Mouse (Mus musculus): ENCODE measurements at regions not wholly inside any gene's neighbourhood (a gene's known extent, or its start where the extent isn't known, plus 50 kb on each side); places are given as distances from the start of the nearest gene placed in this dataset.

DNA sequence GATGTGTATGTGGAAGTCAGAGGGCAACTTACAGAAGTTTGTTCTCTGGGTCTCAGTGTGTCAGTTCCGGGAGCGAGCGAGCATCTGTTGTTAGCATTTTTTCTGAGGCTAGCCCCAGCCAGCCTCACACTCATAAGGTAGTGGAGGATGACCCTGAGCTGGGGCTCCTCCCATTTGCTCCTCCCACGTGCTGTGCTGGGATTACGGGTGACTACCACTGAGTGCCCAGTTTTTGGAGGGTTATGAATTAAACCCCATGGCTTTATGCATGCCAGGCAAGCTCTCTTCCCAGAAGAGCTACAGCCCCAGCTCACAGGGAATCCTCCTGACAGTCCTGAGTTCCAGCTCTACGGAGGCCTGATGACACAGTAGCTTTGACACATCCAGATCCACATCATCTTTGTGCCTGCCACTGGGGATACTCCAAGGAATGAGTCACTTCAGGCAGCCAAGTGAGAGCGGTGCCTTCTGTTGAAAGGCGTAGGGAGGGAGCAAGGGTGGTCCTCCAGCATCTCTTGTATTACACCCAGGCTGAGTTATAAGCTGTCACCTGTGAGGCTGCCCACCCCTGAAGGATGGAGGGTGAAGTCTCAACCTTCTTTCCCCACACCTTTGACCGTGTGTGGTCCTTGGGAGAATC is 97.8 kb upstream of the Parp11 start:
- DNase-seq = no peak

DNA sequence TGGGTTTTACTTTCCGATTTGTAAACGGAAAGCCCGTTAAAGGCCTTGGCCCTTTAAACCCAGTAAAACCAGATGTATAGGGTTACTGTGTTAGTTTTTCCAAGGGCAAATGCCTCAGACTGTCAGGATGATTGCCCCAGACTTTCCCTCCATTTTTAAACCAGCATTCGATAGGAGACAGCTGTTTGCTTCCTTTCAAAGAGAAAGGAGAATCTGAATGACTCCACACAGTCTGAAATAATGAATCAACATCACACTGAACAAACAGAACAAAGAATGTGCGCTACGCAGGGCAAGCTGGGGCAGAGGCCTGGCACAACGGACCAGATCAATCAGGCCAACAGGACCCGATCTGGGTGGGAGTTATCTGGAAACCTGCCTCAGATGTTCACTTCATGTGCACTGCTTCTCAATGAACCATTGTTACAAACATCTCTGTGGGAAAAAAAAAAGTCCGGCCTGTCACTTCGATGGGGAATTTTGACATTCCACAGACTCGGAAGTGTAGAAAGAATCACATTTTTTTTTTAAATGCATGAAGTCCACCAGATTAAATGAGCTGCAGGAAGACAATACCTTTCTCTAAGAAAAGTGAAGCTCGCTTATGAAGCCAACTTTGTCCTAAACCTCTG is 97.0 kb upstream of the Parp11 start:
- no peak for DNase-seq

DNA sequence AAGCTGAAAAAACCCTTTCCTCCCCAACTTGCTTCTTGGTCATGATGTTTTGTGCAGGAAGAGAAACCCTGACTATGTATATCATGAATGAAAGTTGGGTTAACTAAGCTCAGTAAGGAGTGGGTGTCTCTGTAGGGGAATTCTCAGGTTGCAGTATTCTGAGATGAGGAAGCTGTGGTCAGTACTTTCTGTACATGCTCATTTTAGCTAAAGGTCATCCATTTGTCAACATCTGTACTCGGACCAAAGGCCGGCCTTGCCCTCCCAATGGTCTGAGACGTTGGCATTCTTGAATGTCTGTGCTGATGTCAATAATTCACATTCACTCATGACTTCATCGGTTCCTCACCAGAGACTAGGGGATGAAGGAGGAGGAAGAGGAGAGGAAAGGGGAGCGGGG is 94.9 kb upstream of the Parp11 start:
- no peak for DNase-seq

DNA sequence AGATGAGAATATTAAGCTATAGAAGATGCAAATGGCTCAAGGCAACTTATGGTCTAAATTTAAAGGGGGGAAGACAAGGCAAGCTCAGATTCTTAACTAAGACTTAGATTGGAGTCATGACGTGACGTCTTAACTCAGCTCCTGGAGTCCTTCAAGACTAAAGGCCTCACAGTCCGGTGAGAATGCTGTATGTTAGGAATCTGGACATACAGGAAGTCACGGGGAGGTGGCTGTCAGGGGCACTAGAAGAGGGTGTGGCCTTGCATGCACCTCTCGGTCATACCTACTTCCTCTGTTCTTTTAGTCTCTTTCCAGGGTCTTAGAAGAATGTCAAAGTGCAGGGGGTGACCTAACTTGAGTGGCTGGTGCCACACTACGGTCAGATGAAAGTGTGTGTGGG is 91.5 kb upstream of the Parp11 start:
- DNase-seq = no peak

DNA sequence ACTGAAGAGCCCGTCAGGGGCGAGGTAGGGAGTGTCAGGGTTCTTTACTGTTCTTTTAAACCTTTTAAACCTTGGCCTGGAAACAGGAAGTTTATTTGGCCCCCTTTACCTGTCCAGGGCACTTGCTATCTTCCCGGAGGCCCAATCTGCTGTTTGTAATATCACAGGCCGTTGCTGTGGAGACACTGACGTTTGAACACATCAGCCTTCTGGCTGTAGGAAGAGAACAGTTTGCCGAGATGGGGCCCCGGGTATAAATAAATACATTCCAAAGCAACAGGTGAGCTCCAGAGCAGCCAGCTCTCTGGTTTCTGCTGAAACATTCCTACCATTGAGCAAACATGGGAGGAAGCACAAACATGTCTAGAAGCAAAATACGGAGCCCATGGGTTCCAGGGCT is 90.2 kb upstream of the Parp11 start:
- DNase-seq = no peak

DNA sequence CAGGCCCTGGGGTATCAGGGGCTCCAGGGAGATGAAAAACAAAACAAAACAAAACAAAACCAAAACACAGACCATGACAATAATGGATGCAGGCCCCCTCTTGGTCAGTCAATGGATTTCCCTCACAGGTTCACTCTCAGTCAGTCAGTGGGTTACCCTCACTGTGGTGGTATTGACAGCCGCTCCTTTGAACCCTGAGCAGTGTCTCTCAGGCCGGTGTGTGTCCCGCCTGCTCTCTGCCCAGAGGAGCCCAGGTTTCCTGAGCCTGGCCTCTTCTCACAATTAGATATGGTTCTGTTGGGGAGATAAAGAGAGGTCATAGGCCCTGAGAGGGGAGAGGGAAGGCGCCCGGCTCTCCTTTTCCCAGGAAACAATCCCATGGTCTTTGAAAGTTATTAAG is 87.8 kb upstream of the Parp11 start:
- DNase-seq = no peak

DNA sequence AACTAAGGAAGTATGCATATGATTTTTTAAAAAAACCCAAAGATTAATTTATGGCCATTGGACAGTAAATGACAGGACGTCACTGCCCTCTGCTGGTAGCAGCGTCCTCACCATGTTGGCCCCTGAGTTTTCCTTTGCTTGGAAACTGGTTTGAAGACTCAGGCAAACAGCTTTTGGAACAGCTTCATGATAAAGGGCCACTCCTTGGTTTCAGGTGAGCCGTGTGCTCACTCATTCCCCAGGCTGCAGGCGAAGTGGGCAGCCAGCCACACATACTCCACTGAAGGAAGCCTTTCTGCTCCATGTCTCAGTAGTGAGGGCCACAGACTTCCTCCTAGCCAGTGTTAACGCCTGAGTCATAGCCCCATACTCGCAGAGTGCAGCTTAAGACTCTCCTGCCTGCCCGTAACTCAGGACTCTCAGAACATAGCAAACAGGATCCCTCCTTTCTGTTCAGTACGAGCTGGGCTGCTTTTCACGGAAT is 87.2 kb upstream of the Parp11 start:
- DNase-seq = peak in 1 of 2 experiments; percentile 28

DNA sequence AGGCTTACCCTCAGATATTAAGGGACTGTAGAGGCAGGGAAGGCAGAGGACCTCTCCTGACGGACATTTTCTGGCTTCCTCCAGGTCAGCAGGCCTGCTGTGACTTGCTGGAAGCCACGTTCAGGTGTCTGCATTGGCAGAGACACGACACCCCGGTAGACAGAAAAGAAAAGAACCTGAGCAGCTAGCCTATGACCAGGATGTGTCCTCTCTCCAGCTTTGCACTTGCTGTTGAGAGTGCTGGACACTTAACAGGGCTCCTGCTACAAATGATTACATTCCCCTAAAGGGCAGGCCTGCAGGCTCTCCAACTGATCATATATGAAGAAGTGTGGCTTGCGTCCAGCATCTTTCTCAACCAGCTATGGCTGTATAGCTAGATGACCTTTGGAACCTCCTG is 84.5 kb upstream of the Parp11 start:
- DNase-seq = no peak

DNA sequence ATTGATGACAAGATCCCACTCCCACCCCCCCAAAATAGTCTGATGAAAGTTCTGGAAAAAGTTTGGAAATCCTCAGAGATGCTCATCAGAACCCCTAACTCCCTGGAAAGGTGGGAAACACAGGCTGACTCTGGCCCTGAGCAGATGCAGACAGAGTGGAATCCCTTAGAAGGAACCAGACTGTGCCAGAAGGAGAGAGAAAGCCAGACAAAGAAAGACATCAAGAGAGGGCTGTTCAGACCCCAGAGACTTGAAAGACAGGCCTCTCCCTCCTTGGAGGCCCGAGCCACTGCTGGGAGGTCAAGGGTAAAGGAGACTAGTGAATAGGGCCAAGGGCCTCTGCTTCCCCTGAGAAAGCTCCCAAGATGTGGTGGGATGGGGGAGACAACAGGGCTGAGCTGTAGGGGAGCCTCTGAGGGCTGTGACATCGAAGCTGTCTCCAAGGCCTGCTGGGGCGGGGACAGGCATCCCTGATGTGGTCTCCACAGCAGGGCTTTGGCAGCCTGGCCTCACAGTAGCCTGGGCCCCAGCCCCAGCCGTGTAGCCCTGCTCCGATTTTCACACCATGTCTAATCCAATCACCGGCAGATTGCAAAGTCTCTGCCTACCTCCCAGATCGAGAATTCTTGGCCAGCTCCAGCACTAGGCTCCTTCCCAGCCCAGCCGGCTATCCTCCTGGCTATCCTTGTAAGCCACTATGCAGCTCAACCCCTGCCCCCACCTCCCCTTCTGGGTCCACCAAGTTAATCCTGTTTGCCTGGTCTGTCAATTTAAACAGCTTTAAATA is 83.5 kb upstream of the Parp11 start:
- DNase-seq = no peak

DNA sequence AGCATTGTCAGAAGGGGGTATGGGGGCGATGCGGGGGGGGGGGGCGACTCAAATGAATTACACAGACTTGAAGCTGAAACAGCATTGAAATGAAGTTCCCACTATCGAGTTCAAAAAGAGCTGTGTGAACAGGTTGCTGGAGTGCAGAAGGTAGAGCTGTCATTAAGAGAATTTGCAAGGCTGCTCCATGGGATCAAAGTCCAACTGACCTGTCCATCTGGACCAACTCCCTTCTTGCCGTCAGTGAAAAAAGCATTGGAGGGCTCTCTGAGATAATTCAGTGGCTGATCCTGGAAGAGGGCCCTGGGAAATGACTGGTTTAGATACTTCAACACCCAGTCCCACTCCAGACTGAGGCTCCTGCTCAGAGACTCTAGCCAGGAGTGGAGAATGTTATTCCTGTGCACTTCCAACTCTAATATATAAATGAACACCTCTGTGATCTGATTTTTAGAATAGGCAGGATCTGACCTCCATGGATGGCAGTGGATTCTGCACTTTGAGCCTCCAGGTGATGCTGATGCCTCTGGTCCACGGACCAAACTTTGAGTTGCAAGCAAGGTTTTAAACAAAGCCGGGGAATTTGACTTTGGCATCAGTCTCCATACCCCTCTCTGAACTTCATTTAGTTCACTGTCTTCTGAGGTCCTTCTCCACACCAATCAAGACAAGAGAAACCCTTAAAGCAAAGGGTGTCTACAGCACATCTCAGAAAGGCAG is 82.6 kb upstream of the Parp11 start:
- no peak for DNase-seq

DNA sequence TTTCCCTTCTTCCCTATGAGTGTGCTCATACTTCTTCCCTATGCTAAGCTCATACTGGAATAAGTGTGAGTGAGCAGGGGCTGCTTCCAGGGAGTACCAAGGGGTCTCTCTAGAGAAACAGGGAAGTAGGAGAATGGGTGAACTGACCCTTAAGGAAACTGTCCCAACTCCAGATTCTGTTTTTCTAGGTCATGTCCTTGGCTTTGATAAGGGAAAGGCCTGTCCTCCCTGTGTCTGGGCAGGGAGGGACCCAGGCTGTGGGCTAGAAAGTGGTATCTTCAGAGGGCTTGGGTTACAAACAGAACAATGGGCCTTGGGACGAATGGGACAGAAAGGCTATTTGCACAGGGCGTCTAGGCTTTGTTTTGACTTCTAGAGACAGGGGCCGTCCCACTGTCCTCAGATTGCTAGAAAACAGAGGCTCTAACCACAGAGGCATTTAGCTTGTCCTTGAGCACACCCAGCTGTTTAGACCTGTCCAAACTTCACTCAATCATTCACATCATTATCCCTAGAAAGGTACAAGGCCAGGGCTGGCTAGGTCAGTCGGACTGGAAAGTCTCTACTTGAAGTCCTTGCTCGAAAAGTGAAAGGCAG is 82.0 kb upstream of the Parp11 start:
- no peak for DNase-seq

DNA sequence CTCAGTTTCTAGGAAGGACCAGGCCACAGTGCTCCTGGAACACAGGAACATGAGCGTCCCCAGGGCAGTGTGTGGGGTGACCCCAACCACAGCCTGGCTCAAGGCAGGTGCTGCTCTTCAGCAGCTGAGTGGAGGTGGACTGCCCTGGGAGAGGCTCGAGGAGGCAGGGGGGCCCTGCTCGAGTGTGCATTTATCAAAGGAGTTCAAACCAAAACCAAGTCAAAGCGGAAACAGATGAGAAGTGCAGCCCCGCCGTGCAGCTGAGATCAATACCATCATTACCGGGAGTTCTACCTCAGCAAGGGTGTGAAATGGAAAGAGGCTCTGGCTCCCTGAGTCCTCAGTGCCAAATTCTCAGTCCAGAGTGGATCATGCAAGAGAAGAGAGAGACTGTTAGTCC is 81.4 kb upstream of the Parp11 start:
- no peak for DNase-seq

DNA sequence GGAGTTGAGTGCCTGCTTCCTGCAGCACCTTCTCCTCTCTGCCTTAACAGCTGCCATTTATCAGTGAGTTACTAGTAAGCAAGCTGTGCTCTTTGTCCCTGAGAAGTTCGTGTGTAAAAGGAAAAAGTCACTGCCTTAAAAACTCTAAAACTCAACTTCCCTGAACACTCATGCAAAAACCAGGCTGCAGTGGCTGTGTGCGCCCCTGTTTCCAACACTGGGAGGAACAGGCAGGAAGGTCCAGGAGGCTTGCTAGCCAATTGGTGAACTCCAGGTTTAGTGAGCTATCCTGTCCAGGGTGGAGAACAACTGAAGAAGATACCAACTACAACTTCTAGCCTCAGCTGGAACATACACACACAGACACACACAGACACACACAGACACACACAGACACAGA is 81.0 kb upstream of the Parp11 start:
- DNase-seq = no peak

DNA sequence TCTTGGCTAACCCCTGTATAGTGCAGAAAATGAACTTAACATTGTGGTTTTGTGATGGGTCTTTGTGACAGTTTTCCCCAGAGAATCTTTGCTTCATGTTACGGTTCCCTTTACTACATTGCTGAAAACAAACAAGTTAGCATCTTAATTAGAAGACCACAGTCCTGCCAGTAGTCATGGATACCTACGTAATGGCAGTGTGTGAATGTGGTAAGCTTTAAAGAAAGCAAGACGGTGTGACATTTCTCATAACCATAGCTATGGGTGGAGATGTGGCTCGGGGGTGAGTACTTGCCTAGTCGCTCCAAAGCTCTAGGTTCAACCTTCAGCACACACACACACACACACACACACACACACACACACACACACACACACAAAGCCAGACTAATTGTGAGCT is 73.6 kb upstream of the Parp11 start:
- no peak for DNase-seq

DNA sequence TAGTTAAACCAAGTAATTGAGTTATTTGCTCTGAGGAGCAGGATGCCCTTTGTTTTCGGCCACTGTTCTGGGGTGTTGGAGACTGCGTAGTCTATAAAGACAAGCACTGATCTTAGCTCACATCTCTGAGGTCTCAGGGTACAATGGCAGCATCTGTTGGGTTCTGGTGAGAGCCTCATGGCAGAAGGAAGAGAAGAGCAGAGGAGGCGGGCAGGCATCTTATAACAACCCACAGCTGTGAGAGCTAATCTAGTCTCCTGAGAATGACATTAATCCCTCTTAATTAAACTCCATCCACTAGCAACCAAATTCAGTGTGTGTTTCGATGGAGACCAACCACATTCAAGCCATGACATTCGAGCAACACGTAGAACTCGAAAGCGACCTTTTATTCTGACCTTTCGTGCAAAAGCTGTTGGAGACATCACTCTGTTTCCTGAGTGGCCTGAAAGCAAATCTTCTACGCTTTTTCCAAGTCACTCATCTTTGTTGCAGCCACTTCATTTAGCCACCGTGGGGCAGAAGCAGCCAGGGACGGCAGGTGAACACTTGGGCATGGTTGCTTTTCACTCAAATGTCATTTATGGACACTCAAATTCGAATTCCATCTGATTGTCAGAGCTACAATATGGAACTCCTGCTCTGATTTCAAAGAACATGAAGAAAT is 72.7 kb upstream of the Parp11 start:
- DNase-seq = no peak

DNA sequence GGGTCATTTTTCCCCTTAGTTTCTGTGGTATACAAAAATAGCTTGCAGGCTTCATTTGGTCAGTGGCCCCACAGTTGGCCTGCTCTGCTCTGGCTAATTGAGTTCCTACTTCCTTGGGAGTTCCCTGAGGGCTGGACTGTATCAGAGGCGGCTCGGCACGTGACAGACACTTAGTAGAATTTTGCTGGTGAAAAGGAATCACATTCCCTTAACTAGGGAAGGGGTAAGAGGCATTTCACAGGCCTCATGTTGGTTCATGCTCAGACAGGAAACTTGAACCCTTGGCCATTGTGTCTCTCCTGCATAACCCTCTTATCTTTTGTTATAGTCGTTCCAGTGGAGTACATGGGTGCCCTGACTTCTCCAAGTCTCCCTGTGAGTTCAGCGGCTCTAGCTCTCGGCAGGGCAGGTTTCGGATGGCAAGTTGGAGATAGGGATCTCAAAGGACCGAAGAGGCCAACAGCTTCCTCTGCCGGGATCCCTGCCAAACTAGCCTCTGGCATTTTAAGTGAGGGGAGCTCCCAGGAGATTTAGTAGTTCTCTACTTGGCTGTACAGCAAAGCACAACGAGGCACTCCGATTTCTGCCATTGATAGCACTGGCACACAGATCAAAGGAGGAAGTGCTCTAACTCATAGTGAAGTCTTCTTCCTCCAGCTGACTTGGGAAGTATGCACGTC is 72.0 kb upstream of the Parp11 start:
- no peak for DNase-seq

DNA sequence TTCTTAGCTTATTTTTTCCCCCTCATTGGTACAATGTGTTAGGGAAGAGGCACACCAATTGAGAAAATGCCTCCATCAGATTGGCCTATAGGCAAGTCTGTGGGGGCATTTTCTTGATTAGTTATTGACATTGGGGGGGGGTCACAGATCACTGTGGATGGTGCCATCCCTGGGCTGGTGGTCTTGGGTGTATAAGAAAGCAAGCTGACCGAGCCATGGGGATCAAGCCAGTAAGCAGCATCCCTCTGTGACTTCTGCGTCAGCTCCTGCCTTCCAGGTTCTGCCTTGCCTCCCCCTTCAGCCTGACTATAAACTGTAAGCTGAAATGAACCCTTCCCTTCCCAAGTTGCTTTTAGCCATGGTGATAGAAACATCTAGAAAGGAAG is 71.5 kb upstream of the Parp11 start:
- no peak for DNase-seq

DNA sequence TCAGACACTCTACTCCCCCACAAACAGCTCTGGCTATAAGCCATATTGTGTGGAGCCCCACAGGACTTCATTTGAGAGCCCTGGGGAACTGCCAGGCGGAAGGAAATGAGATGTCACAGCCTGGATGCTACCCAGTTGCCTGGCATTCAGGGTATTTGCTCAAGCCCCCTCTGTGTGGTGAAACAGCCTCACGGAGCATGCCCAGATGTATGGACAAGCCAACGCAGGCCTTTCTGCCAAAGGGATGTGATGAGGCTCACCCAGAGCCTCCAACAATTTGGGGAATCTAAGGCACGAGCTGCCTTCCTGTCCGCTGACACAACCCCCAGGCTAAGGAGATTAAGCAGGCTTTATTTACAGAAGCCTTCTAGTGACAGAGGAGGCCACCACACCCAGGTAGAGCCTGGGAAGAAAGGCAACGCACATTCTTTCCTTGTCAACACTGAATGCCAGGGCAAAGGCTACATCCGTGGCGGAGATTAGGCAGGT is 70.9 kb upstream of the Parp11 start:
- DNase-seq = no peak

DNA sequence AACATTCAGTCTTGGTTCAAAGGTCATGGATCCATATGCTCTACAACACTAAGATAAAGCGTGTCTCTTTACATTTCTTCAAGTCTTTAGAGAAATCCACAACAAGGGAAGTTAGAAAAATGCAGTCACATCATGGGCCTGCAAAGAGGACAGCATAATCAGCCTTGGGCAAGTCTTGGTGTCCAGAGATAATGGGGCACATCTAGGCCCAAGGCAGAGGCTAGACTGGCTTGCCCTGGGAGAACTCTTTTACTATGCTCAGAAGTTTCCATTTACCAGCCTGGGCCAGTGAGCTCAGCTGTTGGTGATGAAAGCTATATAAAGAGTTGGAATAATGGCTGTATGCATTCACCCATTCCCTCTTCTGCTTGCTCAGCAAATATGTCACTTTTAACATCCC is 67.9 kb upstream of the Parp11 start:
- DNase-seq = no peak

DNA sequence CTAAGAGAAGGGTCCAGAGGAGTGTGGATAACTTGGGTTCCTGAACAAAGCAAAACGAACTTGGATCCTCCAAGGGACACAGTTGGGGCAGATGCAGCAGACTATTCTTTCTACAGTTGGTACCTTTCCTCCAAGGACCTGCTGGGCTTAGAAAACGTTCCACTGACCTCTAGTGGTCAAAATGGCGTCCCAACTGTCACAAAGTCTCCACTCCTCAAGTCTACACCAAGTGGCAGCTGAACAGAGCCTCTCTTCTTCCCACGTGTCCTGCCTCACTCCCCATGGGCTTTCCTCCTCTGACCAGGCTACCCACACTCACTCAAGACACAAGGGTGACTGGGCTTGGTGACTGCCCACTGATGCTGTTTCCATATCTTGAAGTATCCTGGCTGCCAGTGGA is 67.1 kb upstream of the Parp11 start:
- no peak for DNase-seq

DNA sequence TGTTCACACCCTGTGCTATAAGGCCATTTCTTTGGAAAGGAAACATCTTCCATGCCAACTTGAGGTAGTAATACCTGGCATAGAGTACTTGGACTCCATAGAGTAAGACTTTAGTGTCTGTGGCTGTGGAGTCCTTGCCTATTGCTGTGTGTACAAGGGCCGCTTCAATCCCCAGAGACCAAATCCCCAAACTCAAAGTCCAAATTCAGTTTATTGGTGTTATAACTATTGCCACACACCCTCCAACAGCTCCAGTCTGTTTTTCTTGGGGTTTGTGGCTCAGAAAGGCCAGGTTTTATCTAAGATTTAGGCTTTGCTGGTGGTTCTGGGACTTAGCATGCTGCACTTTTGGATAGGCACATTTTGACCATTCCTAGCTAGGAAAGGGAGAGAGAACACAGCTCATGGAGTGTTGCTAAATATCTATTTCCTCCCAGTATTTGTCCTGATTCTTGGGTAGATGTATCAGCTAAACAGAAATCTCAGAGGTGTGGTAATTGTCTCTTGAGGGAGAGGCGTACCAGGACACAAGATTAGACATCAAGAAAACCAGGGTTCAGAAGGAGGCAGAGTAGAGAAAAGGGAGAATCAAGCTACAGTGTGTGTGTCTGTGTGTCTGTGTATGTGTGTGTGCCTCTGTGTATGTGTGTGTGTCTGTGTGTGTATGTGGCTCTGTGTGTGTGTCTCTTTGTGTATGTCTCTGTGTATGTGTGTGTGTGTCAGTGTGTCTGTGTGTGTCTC is 65.3 kb upstream of the Parp11 start:
- no peak for DNase-seq

Data from thymus, adult 18-20 months (tissue).